Mouse (Mus musculus) adrenal gland (tissue): ENCODE data around the gene Pcsk7.

Source experiments
- intact Hi-C: fragments of 180-260 bp; cut with DNase I; formaldehyde crosslinking; loops from one replicate; pipeline ENCODE4 v1.15.1; 2025
- long read RNA-seq, 2 experiments: library from polyadenylated mRNA; unstranded; transcript quantifications; one replicate each; pipeline ENCODE4 v2.0.0; 2020; ENCODE audit warnings: borderline replicate concordance in 1 of 2; ENCODE audit not compliant: insufficient replicate concordance in 1 of 2

Gene Pcsk7
- long read RNA-seq, experiment 1, transcript Pcsk7-201 (17 exons, 3,876 nt), result major isoform, 6 of 12 reads
- long read RNA-seq, experiment 1, partial matches to known transcripts, result 1 of 12 reads
- long read RNA-seq, experiment 1, other reads (novel, unspliced or antisense), result 3 of 12 reads
- long read RNA-seq, experiment 2, transcript Pcsk7-201 (17 exons, 3,876 nt), result major isoform, 5 of 9 reads
- long read RNA-seq, experiment 2, partial matches to known transcripts, result 0 of 9 reads
- long read RNA-seq, experiment 2, other reads (novel, unspliced or antisense), result 2 of 9 reads

DNA sequence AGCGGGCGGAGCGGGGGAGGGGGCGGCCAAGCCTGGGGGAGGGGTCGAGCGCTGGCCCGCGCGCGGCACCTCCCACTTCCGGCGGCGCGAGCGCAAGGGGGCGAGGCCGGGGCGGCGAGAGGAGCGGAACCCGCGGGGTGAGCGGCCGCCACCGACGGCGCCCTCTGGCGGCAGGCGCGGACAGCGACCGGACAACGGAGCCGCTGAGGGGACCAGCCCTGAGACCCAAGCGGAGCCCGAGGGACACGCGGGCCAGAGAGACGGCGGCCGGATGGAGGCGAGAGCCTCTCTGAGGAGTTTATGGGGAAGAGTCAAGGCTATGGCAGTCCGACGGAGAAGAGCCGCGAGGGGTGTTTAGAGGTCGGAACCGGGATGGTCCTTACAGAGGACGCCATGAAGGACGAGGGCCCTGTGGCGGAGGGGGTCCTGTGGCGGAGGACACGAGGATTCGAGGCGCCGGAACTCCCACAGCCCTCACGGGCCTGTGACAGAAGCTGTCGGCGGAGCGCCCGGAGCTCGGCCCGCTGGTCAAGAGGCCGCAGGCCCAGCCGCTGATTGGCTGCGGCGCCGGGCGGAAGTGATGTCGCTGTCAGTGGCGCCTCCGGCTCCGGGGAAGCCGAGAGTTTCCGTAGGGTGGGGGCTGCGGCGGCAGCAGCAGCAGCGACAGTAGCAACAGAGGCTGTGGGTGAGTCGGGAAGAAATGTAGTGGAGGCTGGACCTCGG lies at the start of gene Pcsk7, which contains the start of gene Rnf214:
Gene Pcsk7, plus strand, starts transcription at position 143 of the 723 bp plus-strand sequence.
Gene Rnf214, minus strand, starts transcription at position 557 of the 723 bp plus-strand sequence.
- intact Hi-C loops, result no loop called here

DNA sequence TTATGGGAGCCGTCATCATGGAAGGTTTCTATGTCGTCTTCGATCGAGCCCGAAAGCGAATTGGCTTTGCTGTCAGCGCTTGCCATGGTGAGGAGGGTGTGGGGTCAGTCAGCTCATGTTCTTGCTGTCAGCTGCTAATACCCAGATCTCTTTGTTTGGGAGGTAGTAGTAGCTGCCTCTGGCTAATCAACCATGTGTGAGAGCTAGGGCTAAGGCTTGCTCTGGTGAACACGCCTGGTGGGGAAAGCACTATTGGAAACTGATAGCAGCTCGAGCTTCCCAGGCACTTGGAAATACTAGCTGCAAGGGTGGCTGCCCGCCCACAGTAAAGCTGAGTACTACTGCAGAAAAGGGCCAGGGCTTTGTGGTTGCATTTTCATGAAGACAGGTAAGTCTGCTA lies 46.9 kb upstream of the Pcsk7 start:
- intact Hi-C loops, result no loop called here

DNA sequence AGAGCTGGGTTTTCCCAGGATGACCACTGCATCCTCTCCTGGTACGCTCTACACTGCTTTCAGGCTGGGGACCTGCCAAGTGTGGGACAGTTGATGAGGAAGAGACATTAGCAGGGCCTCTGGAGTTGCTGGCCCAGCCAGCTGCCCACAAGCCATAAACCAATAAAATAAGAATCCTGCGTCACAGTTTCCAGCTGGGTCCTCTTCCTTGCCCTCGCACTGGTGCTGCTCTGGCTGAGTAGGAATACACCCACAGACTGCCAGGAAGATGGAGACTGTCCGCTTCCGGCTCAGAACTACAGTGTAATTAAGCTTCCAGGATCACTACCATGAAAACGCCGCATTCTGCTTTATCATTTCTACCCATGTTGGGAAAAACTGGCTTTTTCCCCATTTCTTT lies 44.5 kb upstream of the Pcsk7 start:
- intact Hi-C loops, result no loop called here

GRCm38 (mm10) chr9:45869181-45869580 lies 37.1 kb upstream of the Pcsk7 start:
- intact Hi-C loops, result no loop called here

GRCm38 (mm10) chr9:45870265-45870664 lies 36.0 kb upstream of the Pcsk7 start:
- intact Hi-C loops, result no loop called here

- intact Hi-C loops, result loop anchor here (5.0 kb wide), 1 partner anchor 51 kb away; the partner anchor contains the start of gene Cep164
Observed at GRCm38 (mm10) chr9:45877928-45878327, 28.4 kb upstream of the Pcsk7 start.

GRCm38 (mm10) chr9:45893681-45894080 lies 12.6 kb upstream of the Pcsk7 start:
- intact Hi-C loops, result no loop called here

DNA sequence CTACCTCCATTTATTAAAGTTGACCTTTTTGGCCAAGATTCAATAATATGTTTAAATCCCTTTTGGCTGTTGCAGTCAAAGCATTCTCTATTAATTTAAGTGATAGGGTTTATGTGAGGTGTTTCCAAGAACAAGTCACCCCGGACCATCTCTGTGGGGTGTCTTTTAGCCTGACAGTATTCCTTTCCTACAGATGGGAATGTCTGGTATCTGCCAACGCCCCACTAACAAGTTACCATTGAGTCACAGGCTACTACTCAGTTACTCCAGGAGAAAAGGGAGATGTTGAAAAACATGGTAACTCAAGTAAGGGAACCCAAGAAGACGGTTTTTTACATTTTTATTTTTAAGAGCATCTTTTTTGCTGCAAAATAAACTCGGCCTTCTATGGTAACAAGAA lies 1.1 kb upstream of the Pcsk7 start:
- intact Hi-C loops, result no loop called here

- intact Hi-C loops, result no loop called here
Observed at GRCm38 (mm10) chr9:45905811-45906237, 473 bp upstream of the Pcsk7 start.

DNA sequence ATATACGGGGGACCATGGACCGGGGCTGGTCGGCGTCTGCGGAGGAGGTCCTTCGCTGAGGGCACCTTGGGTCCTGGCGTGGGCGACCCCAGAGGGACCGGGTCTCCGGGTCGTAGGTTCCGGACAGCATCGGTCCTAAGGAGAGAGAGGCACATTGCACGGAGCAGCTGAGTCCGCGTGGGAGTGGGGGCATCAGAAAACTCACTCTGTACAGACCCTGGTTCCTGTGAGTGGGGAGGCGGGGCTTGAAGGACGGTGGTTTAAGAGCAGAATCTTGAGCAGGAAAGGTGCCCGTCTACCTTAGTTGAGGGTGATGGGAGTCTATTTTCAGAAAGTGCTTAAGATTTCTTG lies 756 bp downstream of the Pcsk7 start:
- intact Hi-C loops, result no loop called here

- intact Hi-C loops, result no loop called here
Observed at GRCm38 (mm10) chr9:45910995-45911394, 4.7 kb downstream of the Pcsk7 start.

GRCm38 (mm10) chr9:45911673-45912072 lies 5.4 kb downstream of the Pcsk7 start:
- intact Hi-C loops, result no loop called here

- intact Hi-C loops, result no loop called here
Observed at GRCm38 (mm10) chr9:45915659-45916058, 9.4 kb downstream of the Pcsk7 start.

- intact Hi-C loops, result no loop called here
Observed at GRCm38 (mm10) chr9:45917041-45917934, 11.0 kb downstream of the Pcsk7 start.

DNA sequence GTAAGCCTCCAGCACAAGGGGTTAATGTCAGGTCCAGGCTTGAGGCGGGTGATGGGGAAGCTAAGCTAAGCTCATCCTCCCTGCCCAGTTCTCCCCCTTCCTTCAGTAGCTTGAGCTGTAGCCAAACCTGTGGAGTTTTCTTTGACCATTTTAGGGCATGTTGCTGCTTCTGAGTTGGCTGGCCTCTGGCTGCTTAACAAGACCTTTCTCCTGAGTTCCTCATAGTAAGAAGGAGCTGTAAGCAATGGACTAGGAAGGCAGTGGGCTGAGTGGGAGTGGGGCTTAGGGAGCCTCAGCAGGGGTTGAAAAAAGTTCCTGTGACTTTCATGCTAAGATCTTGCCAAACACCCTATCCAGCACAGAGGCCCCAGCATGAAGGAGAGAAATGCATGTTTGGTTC lies 13.6 kb downstream of the Pcsk7 start:
- intact Hi-C loops, result no loop called here

GRCm38 (mm10) chr9:45929285-45929684 lies 23.0 kb downstream of the Pcsk7 start:
- intact Hi-C loops, result no loop called here

- intact Hi-C loops, result no loop called here
Observed at GRCm38 (mm10) chr9:45931958-45932357, 25.7 kb downstream of the Pcsk7 start.

DNA sequence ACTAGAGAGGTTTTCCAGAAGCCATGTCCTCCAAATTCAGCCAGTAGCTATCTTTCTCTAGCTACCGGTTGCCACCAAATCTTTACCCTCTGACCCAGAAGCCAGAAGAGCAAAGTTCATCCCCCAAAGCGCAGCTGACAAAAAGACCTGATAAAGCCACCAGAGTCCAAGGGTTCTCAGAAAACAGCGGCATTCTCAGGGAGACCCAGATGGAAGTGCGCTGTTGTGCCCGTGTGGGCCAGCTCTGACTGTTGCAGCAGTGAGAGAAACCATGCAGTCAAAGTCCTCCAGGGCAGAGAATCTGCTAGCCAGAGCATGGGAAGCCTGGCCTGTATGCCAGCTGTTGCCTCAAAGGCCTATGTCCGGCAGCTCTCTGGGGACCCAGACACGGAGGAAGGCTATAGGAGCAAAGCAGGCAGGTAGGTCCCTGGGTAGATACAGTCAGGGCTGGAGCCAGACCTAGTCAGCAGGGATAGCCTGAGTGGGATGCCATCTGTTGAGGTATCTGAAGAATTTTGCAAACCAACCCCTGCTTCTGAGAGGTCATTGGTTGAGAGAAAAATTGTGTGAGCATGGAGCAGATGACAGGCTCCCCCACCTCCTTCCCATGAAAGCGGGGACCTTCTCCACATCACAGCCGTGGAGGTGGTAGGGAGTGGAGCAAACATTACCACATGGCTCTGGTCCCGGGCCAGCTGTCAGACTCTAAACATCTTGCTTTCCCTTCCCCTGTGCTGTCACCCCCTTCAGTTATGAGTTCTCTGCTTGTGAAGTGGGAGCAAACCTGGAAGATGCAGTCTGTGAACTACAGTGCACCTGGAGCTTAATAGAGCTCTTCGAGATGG lies 26.5 kb downstream of the Pcsk7 start:
- intact Hi-C loops, result no loop called here

DNA sequence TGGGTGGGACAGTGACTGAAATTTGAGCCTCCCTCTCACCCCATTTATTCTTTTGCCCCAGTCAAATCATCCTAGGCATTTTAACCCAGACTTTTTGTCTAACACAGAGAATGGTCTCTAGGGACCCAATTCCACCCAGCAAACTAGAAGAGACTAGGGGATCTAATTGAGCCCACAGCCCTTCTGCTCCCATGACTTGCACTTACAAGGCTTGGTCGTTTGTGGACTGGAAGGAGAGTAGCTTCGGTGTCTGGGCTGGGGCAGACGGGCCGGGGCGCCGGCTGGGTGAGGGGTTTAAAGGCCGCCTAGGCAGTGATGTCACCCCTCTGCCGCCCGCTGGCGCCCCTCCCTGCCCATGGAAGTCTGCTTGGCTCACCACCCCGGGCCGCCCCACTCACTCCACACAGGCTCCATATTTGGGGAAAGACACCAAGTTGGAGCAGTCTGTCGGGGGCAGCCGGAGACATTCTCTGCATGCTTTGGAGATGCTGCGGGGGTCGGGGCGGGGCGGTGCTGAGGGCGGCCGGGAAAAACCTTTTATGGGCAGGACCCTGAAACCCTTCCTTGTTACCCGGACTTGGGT lies 29.4 kb downstream of the Pcsk7 start, which contains the start of gene Tagln:
Gene Tagln, minus strand, starts transcription at position 431 of the 583 bp plus-strand sequence.
- intact Hi-C loops, result loop anchor here (2.0 kb wide), 1 partner anchor 27 kb away; no protein-coding TSS in a partner anchor

GRCm38 (mm10) chr9:45936883-45937282 lies 30.6 kb downstream of the Pcsk7 start:
- intact Hi-C loops, result loop anchor here (2.0 kb wide), 1 partner anchor 28 kb away; no protein-coding TSS in a partner anchor
